In genomic region chr19:3935896-3936850, GRCm38 (mm10) we compare ENCODE assay signal across 9 mouse cellular contexts. TPM values are rescaled to one million over a fixed set of nuclear protein-coding genes. Genes with fewer than 3 reads are reported as not detected.
A peak's percentile ranks its signal among the peaks of the same experiment; 100 is the strongest.
DNase-seq lines count a peak whose midpoint lies in the region; ATAC-seq and TF ChIP-seq lines count a peak whose summit lies in the region.
"Had no signal": no experiment of that assay in that cellular context is flagged by ENCODE, and none has a peak within 500 bp of the region (broad histone marks: within the 10 kb centered on the region; RNA-seq: fewer than 3 reads in every experiment).

No protein-coding gene starts in this region.

- H3K4me2 ChIP-seq in forebrain, embryonic 15.5 days (replicated peaks), result peak overlapping the region; percentile 70
- peak overlapping the region; percentile 79 for H3K4me2 ChIP-seq in hindbrain, embryonic 12.5 days (replicated peaks)
- H3K4me2 ChIP-seq in limb, embryonic 15.5 days, result peak overlapping the region; percentile 88
- peak overlapping the region; percentile 66 for H3K4me2 ChIP-seq in midbrain, embryonic 14.5 days (ENCODE audit: low read length)
- peak overlapping the region; percentile 82 for H3K4me2 ChIP-seq in stomach, embryonic 16.5 days (ENCODE audit: low read depth, low read length)

- H3K27me3 ChIP-seq in erythroblast, embryonic 14.5 days (ENCODE audit: control insufficient read depth), result peaks cover 34% of the 10 kb centered on the region
- peaks cover 4% of the 10 kb centered on the region; the same call in 1 of the 2 replicates for H3K27me3 ChIP-seq in forebrain, embryonic 15.5 days
- peaks cover 20% of the 10 kb centered on the region for H3K27me3 ChIP-seq in hindbrain, embryonic 12.5 days
- no peaks in the 10 kb centered on the region for H3K27me3 ChIP-seq in limb, embryonic 15.5 days
- H3K27me3 ChIP-seq in midbrain, embryonic 14.5 days (ENCODE audit: control insufficient read depth, insufficient read depth, low read length), result peaks cover 5% of the 10 kb centered on the region; the same call in 1 of the 2 replicates
- no peaks in the 10 kb centered on the region for H3K27me3 ChIP-seq in stomach, embryonic 16.5 days (ENCODE audit: control insufficient read depth, insufficient read depth, low read length)

- peak overlapping the region; percentile 55 for H3K4me3 ChIP-seq in erythroblast, embryonic 14.5 days (replicated peaks)
- H3K4me3 ChIP-seq in forebrain, embryonic 15.5 days, result peak overlapping the region; percentile 39
- H3K4me3 ChIP-seq in hindbrain, embryonic 12.5 days, result peak overlapping the region; percentile 37
- H3K4me3 ChIP-seq in limb, embryonic 15.5 days, result peak overlapping the region; percentile 49
- H3K4me3 ChIP-seq in midbrain, embryonic 14.5 days (replicated peaks; ENCODE audit: low read depth, low read length), result peak overlapping the region; percentile 32
- peak overlapping the region; percentile 58 for H3K4me3 ChIP-seq in stomach, embryonic 16.5 days (replicated peaks; ENCODE audit: low read length)

- TF ChIP-seq POLR2A in brain, embryonic 14.5 days (IDR thresholded peaks at IDR 0.05; ENCODE audit: borderline replicate concordance, extremely low read depth, insufficient read depth, insufficient read length, poor library complexity, severe bottlenecking), result no peak

- H3K9me3 ChIP-seq in erythroblast, embryonic 14.5 days (ENCODE audit: control insufficient read depth, low read length), result no peaks in the 10 kb centered on the region
- H3K9me3 ChIP-seq in forebrain, embryonic 15.5 days, result no peaks in the 10 kb centered on the region
- H3K9me3 ChIP-seq in hindbrain, embryonic 12.5 days (replicated peaks), result no peaks in the 10 kb centered on the region
- H3K9me3 ChIP-seq in limb, embryonic 15.5 days, result no peaks in the 10 kb centered on the region
- no peaks in the 10 kb centered on the region for H3K9me3 ChIP-seq in midbrain, embryonic 14.5 days (ENCODE audit: control insufficient read depth, low read length)
- H3K9me3 ChIP-seq in stomach, embryonic 16.5 days (replicated peaks; ENCODE audit: control insufficient read depth, low read length), result no peaks in the 10 kb centered on the region

- peak overlapping the region; percentile 33 for H3K9ac ChIP-seq in forebrain, embryonic 15.5 days (replicated peaks)
- H3K9ac ChIP-seq in hindbrain, embryonic 12.5 days, result peak overlapping the region; percentile 61
- H3K9ac ChIP-seq in limb, embryonic 15.5 days, result peak overlapping the region; percentile 33
- H3K9ac ChIP-seq in midbrain, embryonic 14.5 days (replicated peaks; ENCODE audit: low read length), result peak overlapping the region; percentile 24; the same call in 1 of the 2 replicates
- H3K9ac ChIP-seq in stomach, embryonic 16.5 days (ENCODE audit: low read length), result peak overlapping the region; percentile 79

- TF ChIP-seq CTCF in brain, embryonic 14.5 days (IDR thresholded peaks at IDR 0.05; ENCODE audit: borderline replicate concordance, extremely low read depth, insufficient read depth, insufficient read length), result no peak

- ATAC-seq in erythroblast, adult 5-6 weeks (replicated peaks; ENCODE audit: low FRiP score, poor library complexity, severe bottlenecking), result no peak
- no peak for ATAC-seq in forebrain, embryonic 15.5 days (replicated peaks)
- no peak for ATAC-seq in hindbrain, embryonic 12.5 days (ENCODE audit: low FRiP score)
- ATAC-seq in limb, embryonic 15.5 days (ENCODE audit: insufficient number of reproducible peaks, low FRiP score, low TSS enrichment, low read depth), result no peak
- no peak; the same call in 1 of the 2 replicates for ATAC-seq in midbrain, embryonic 14.5 days (ENCODE audit: low FRiP score, low TSS enrichment)
- ATAC-seq in stomach, embryonic 16.5 days (ENCODE audit: insufficient read depth, low FRiP score), result no peak

- 6% methylated on average over 21 of the region's 22 CpGs for WGBS in forebrain, embryonic 15.5 days
- 10% methylated on average over 22 of the region's 22 CpGs for WGBS in hindbrain, embryonic 12.5 days
- WGBS in limb, embryonic 15.5 days, result 9% methylated on average over 22 of the region's 22 CpGs
- WGBS in midbrain, embryonic 14.5 days, result 10% methylated on average over 22 of the region's 22 CpGs
- WGBS in stomach, embryonic 16.5 days, result 8% methylated on average over 22 of the region's 22 CpGs

- peaks cover 15% of the 10 kb centered on the region for H3K4me1 ChIP-seq in erythroblast, embryonic 14.5 days (ENCODE audit: control insufficient read depth)
- peaks cover 13% of the 10 kb centered on the region for H3K4me1 ChIP-seq in forebrain, embryonic 15.5 days
- H3K4me1 ChIP-seq in hindbrain, embryonic 12.5 days, result peaks cover 15% of the 10 kb centered on the region
- peaks cover 15% of the 10 kb centered on the region for H3K4me1 ChIP-seq in limb, embryonic 15.5 days
- peaks cover 13% of the 10 kb centered on the region for H3K4me1 ChIP-seq in midbrain, embryonic 14.5 days (ENCODE audit: control insufficient read depth, insufficient read depth, low read length)
- H3K4me1 ChIP-seq in stomach, embryonic 16.5 days (ENCODE audit: control insufficient read depth, insufficient read depth, low read length), result peaks cover 16% of the 10 kb centered on the region

- DNase-seq in brain, embryonic 14.5 days (ENCODE audit: low read depth), result peak; percentile 57
- peak; percentile 59 for DNase-seq in midbrain, embryonic 14.5 days

- no peaks in the 10 kb centered on the region for H3K36me3 ChIP-seq in erythroblast, embryonic 14.5 days (ENCODE audit: control insufficient read depth)
- H3K36me3 ChIP-seq in forebrain, embryonic 15.5 days, result no peaks in the 10 kb centered on the region
- H3K36me3 ChIP-seq in hindbrain, embryonic 12.5 days, result no peaks in the 10 kb centered on the region
- no peaks in the 10 kb centered on the region for H3K36me3 ChIP-seq in limb, embryonic 15.5 days
- H3K36me3 ChIP-seq in midbrain, embryonic 14.5 days (ENCODE audit: control insufficient read depth, insufficient read depth, low read length), result no peaks in the 10 kb centered on the region
- no peaks in the 10 kb centered on the region for H3K36me3 ChIP-seq in stomach, embryonic 16.5 days (ENCODE audit: control insufficient read depth, insufficient read depth, low read length)

- H3K27ac ChIP-seq in forebrain, embryonic 15.5 days (replicated peaks), result no peak overlapping the region
- H3K27ac ChIP-seq in hindbrain, embryonic 12.5 days, result no peak overlapping the region
- no peak overlapping the region for H3K27ac ChIP-seq in limb, embryonic 15.5 days
- H3K27ac ChIP-seq in midbrain, embryonic 14.5 days (replicated peaks; ENCODE audit: low read depth, low read length), result no peak overlapping the region
- peak overlapping the region; percentile 38 for H3K27ac ChIP-seq in stomach, embryonic 16.5 days (ENCODE audit: low read length)

RNA-seq across cellular contexts. Expression of gene Unc93b1, which starts 1.2 kb away (rescaled TPM):
- polyA plus RNA-seq in erythroblast, embryonic 14.5 days (2012), result 0.65 and 0.77 TPM in 2 replicates
- 25.1 and 47.1 TPM in 2 replicates for total RNA-seq in erythroblast, adult 5-6 weeks (2015; ENCODE audit: low replicate concordance)
- 34.2 and 50.3 TPM in 2 replicates for total RNA-seq in erythroblast, adult 5-6 weeks (2017; ENCODE audit: low replicate concordance)
- polyA plus RNA-seq in brain, embryonic 14.5 days (2012; rRNA removed), result 12.3 and 13.4 TPM in 2 replicates
- 6.6 and 6.9 TPM in 2 replicates for polyA plus RNA-seq in forebrain, embryonic 15.5 days (2015; fragmentation: Nextera tagmentation; extraction: Ambion mirVana)
- 8.1 and 8.5 TPM in 2 replicates for polyA plus RNA-seq in hindbrain, embryonic 12.5 days (2016; fragmentation: Nextera tagmentation; extraction: Ambion mirVana)
- 26.1 and 30.5 TPM in 2 replicates for polyA plus RNA-seq in limb, embryonic 15.5 days (2015; fragmentation: Nextera tagmentation; extraction: Ambion mirVana)
- polyA plus RNA-seq in midbrain, embryonic 14.5 days (2014; fragmentation: Nextera tagmentation; extraction: Ambion mirVana), result 3.7 and 13.4 TPM in 2 replicates
- 25.6 and 29.9 TPM in 2 replicates for polyA plus RNA-seq in stomach, embryonic 16.5 days (2015; fragmentation: Nextera tagmentation; extraction: Ambion mirVana)

RNA-seq across cellular contexts. Expression of gene Aldh3b1, which starts 6.6 kb away (rescaled TPM):
- polyA plus RNA-seq in erythroblast, embryonic 14.5 days (2012), result not detected in 2 replicates
- total RNA-seq in erythroblast, adult 5-6 weeks (2015; ENCODE audit: low replicate concordance), result 4.4 and 10.6 TPM in 2 replicates
- 10.9 and 18.4 TPM in 2 replicates for total RNA-seq in erythroblast, adult 5-6 weeks (2017; ENCODE audit: low replicate concordance)
- polyA plus RNA-seq in brain, embryonic 14.5 days (2012; rRNA removed), result 1.2 and 1.8 TPM in 2 replicates
- polyA plus RNA-seq in forebrain, embryonic 15.5 days (2015; fragmentation: Nextera tagmentation; extraction: Ambion mirVana), result 1.5 and 1.8 TPM in 2 replicates
- 1.0 and 1.2 TPM in 2 replicates for polyA plus RNA-seq in hindbrain, embryonic 12.5 days (2016; fragmentation: Nextera tagmentation; extraction: Ambion mirVana)
- 2.7 and 4.2 TPM in 2 replicates for polyA plus RNA-seq in limb, embryonic 15.5 days (2015; fragmentation: Nextera tagmentation; extraction: Ambion mirVana)
- polyA plus RNA-seq in midbrain, embryonic 14.5 days (2014; fragmentation: Nextera tagmentation; extraction: Ambion mirVana), result 0.84 and 1.1 TPM in 2 replicates
- polyA plus RNA-seq in stomach, embryonic 16.5 days (2015; fragmentation: Nextera tagmentation; extraction: Ambion mirVana), result 3.5 and 4.9 TPM in 2 replicates

RNA-seq across cellular contexts. Expression of gene Aldh3b3, which starts 22.3 kb away (rescaled TPM):
- polyA plus RNA-seq in erythroblast, embryonic 14.5 days (2012), result 0.01 TPM in 1 of 2 replicates, not detected in the other
- 1.7 TPM in 1 of 2 replicates, not detected in the other for total RNA-seq in erythroblast, adult 5-6 weeks (2015; ENCODE audit: low replicate concordance)
- 4.9 TPM in 1 of 2 replicates, not detected in the other for total RNA-seq in erythroblast, adult 5-6 weeks (2017; ENCODE audit: low replicate concordance)
- polyA plus RNA-seq in brain, embryonic 14.5 days (2012; rRNA removed), result 0.01 and 0.05 TPM in 2 replicates
- polyA plus RNA-seq in forebrain, embryonic 15.5 days (2015; fragmentation: Nextera tagmentation; extraction: Ambion mirVana), result not detected in 2 replicates
- polyA plus RNA-seq in hindbrain, embryonic 12.5 days (2016; fragmentation: Nextera tagmentation; extraction: Ambion mirVana), result not detected in 2 replicates
- polyA plus RNA-seq in limb, embryonic 15.5 days (2015; fragmentation: Nextera tagmentation; extraction: Ambion mirVana), result 3.7 and 6.7 TPM in 2 replicates
- not detected in 2 replicates for polyA plus RNA-seq in midbrain, embryonic 14.5 days (2014; fragmentation: Nextera tagmentation; extraction: Ambion mirVana)
- polyA plus RNA-seq in stomach, embryonic 16.5 days (2015; fragmentation: Nextera tagmentation; extraction: Ambion mirVana), result 0.39 and 0.92 TPM in 2 replicates
- total RNA-seq: left cerebral cortex, postnatal 10 days had no signal

RNA-seq across cellular contexts. Expression of gene Ndufs8, which starts 23.6 kb away (rescaled TPM):
- 6.4 and 20.4 TPM in 2 replicates for polyA plus RNA-seq in erythroblast, embryonic 14.5 days (2012)
- 55.8 and 64.4 TPM in 2 replicates for total RNA-seq in erythroblast, adult 5-6 weeks (2015; ENCODE audit: low replicate concordance)
- total RNA-seq in erythroblast, adult 5-6 weeks (2017; ENCODE audit: low replicate concordance), result 11.0 and 14.0 TPM in 2 replicates
- polyA plus RNA-seq in brain, embryonic 14.5 days (2012; rRNA removed), result 184 and 218 TPM in 2 replicates
- 195 and 201 TPM in 2 replicates for polyA plus RNA-seq in forebrain, embryonic 15.5 days (2015; fragmentation: Nextera tagmentation; extraction: Ambion mirVana)
- 180 and 207 TPM in 2 replicates for polyA plus RNA-seq in hindbrain, embryonic 12.5 days (2016; fragmentation: Nextera tagmentation; extraction: Ambion mirVana)
- 244 and 254 TPM in 2 replicates for polyA plus RNA-seq in limb, embryonic 15.5 days (2015; fragmentation: Nextera tagmentation; extraction: Ambion mirVana)
- 261 and 304 TPM in 2 replicates for polyA plus RNA-seq in midbrain, embryonic 14.5 days (2014; fragmentation: Nextera tagmentation; extraction: Ambion mirVana)
- polyA plus RNA-seq in stomach, embryonic 16.5 days (2015; fragmentation: Nextera tagmentation; extraction: Ambion mirVana), result 271 and 298 TPM in 2 replicates

RNA-seq across cellular contexts. Expression of gene Tcirg1, which starts 29.2 kb away (rescaled TPM):
- polyA plus RNA-seq in erythroblast, embryonic 14.5 days (2012), result 0.96 and 1.2 TPM in 2 replicates
- 41.2 and 46.3 TPM in 2 replicates for total RNA-seq in erythroblast, adult 5-6 weeks (2015; ENCODE audit: low replicate concordance)
- total RNA-seq in erythroblast, adult 5-6 weeks (2017; ENCODE audit: low replicate concordance), result 22.2 and 37.2 TPM in 2 replicates
- 31.4 and 45.2 TPM in 2 replicates for polyA plus RNA-seq in brain, embryonic 14.5 days (2012; rRNA removed)
- 11.9 and 13.3 TPM in 2 replicates for polyA plus RNA-seq in forebrain, embryonic 15.5 days (2015; fragmentation: Nextera tagmentation; extraction: Ambion mirVana)
- polyA plus RNA-seq in hindbrain, embryonic 12.5 days (2016; fragmentation: Nextera tagmentation; extraction: Ambion mirVana), result 24.9 and 29.9 TPM in 2 replicates
- polyA plus RNA-seq in limb, embryonic 15.5 days (2015; fragmentation: Nextera tagmentation; extraction: Ambion mirVana), result 46.3 and 52.4 TPM in 2 replicates
- polyA plus RNA-seq in midbrain, embryonic 14.5 days (2014; fragmentation: Nextera tagmentation; extraction: Ambion mirVana), result 7.4 and 11.0 TPM in 2 replicates
- 43.1 and 46.6 TPM in 2 replicates for polyA plus RNA-seq in stomach, embryonic 16.5 days (2015; fragmentation: Nextera tagmentation; extraction: Ambion mirVana)

Comparison
In these comparisons a context has a peak if more than half of its experiments do, and no peak if none do; other contexts are left out.
1. H3K9ac ChIP-seq: peak in every context shown above with its lines; median percentile 79 in stomach, embryonic 16.5 days; 61 in hindbrain, embryonic 12.5 days; 33 in forebrain, embryonic 15.5 days; 33 in limb, embryonic 15.5 days; 24 in midbrain, embryonic 14.5 days.